Mouse (Mus musculus): Measurements from ENCODE around the gene Klc4. TPM values are rescaled to one million over a fixed set of nuclear protein-coding genes. Genes with fewer than 3 reads are reported as not detected.

Gene Klc4
- polyA plus RNA-seq (2015; fragmentation: Illumina TruSeq; extraction: RNeasy Lipid Tissue Mini Kit (QIAGEN cat#74804); ENCODE audit: insufficient read depth, low replicate concordance), result 5.2 TPM

DNA sequence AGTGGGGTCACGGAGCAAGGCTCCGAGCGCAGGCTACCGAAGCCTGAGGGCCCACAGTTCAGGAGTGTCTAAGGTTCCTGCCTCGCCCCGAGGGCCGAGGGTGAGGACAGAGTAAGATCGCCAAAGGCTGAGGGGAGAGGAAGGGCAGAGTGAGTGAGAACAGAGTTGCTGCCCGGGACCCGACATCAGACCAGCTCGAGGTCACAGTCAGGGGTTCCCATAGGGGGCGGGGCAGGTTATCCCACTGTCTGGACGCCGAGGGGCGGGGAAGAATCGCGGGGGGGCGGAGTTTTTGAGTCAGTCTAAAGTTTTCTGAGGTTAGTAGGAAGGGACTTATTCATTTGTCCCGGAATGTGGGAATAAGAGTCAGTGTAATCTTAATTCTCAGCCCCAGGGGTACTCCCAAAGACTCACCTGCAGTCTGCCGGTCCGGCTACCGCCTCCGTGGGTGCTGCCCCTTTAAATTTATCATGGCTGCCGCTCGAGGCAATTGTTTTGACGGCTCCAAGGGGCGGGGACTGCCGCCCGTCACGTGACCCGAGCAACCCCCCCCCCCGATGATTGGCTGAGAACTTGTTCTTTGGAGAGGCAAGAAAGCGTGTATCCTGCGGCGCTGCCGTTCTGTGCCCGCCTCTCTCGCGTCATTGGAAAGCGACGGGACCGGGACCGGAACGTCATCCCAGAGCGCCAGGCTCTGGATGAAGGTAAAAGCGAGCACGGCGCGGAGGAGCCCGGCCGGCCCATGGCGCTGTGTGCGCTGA lies at the start of gene Klc4, which contains the start of gene Mrpl2:
TSS of gene Klc4 (minus strand) at position 462 of the 761 bp plus-strand sequence.
TSS of gene Mrpl2 (plus strand) at position 669 of the 761 bp plus-strand sequence.

GRCm38 (mm10) chr17:46680760-46681373 lies 35.0 kb upstream of the Klc4 start, which contains the start of gene Klhdc3:
Gene Klhdc3 (minus strand): TSS chr17:46680914.

DNA sequence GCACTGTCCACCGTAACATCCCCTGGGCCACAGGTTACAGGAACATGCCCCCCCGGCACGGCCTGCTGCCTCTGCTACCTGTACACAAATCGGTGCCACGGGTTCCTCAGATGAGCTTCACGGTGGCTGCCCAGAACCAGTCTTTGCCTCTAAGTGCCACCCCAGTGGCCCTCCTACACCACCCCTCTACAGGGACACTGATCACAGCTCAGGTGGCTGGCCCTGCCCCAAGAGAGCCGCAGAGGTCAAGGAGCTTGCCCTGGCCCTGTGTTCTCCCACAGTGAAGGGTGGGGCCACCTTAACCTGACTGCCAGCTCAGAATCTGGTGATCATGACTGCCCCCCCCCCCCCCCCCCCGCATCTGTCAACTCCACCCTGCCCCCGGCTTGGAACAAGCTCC lies 32.6 kb upstream of the Klc4 start, which contains the start of gene Mea1:
TSS of gene Mea1 (plus strand) at position 378 of the 400 bp plus-strand sequence.

GRCm38 (mm10) chr17:46673850-46674529 lies 28.2 kb upstream of the Klc4 start, which contains the start of gene Rrp36:
Gene Rrp36 (minus strand): TSS chr17:46674352.

DNA sequence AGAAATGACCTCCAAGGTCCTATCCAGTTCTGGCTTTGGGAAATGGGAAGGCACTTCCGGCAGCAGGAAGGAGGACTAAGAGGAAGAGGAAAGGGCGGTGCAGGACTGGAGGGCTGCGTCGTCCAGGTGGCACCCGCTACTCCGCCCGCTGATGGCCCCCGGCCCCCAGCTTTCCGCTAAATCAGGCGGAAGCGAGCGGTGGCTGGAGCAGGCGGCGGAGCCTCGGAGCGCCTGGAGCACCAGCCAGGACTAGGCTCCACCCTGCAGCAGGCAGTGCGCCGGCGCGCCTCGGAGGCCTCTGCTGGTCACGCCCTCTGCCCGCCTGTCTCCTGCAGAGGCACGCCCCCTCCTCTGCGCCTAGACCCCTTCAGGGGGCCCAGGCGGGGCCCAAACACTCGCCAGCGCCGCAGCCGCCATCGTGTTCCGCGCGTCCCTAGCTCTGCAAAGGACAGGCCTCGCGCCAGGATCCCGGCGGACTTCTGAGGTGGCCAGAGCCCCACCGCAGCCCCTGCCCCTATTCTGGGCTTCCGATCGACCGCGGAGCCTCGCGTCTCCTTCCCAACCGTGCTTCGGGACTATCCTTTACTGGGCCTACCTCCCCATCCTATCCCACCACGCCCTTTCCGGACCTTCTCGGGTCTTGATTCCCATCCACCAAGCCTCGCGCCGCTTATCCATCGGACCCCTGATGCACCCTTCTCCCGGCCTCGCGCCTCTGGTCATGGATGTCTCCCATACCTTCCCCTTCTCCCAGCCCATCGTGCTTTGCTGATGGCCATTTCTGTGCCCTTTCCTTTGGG lies 4.6 kb upstream of the Klc4 start, which contains the start of gene Cul7:
TSS of gene Cul7 (plus strand) at position 106 of the 800 bp plus-strand sequence.

DNA sequence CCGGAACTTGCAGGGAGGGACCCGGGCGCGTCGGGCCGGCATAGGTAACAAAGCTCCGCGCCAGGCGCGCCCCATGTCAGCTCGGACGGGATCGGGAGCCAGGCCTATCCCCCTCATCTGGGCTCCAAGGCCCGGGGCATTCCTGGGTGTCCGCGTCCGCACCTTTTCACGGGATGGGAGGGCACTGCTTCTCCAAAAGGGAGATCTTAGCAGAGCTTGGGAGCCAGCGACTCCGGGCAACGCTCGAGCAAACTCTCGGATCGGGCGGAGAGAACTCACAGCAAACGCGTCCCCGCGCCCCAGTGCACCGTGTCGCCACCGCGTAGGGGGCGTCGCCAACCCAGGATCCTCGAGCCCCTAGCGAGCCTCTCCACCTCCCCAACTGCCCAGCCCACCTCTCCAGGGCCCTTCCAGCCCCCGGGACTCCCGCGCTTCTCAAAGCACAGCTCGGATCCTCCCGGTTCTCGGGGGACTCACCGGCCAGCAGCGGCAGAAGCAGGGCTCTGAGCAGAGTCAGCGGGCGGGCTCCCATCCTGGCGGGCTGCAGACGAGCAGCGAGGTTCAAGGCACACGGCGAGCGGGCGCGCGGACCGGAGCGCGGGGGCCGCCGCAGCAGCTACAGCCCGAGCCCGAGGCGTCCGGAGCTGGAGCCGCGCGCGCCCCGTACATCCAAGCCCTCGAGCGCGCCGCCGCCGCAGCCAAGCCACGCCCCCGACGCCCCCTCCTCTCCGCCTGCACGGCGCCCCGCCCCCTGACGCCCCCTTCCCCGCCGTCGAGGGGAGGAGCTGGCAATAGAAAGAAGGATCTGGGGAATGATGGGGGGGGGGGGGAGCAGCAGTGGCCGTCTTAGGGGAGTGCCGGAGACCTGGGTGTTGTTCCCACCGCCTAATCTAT lies 16.8 kb downstream of the Klc4 start, which contains the start of gene Ptk7:
TSS of gene Ptk7 (minus strand) at position 714 of the 894 bp plus-strand sequence.

Other genes with a start within 250 kb of the Klc4 start
- gene Crip3, start 217.1 kb downstream of the Klc4 start, polyA plus RNA-seq (2015; fragmentation: Illumina TruSeq; extraction: RNeasy Lipid Tissue Mini Kit (QIAGEN cat#74804); ENCODE audit: insufficient read depth, low replicate concordance), result 9.2 TPM
- not detected for gene Slc22a7, start 207.6 kb downstream of the Klc4 start, polyA plus RNA-seq (2015; fragmentation: Illumina TruSeq; extraction: RNeasy Lipid Tissue Mini Kit (QIAGEN cat#74804); ENCODE audit: insufficient read depth, low replicate concordance)
- 0.75 TPM for gene Ttbk1, start 158.3 kb downstream of the Klc4 start, polyA plus RNA-seq (2015; fragmentation: Illumina TruSeq; extraction: RNeasy Lipid Tissue Mini Kit (QIAGEN cat#74804); ENCODE audit: insufficient read depth, low replicate concordance)
- 1.6 TPM for gene Dnph1, start 149.3 kb downstream of the Klc4 start, polyA plus RNA-seq (2015; fragmentation: Illumina TruSeq; extraction: RNeasy Lipid Tissue Mini Kit (QIAGEN cat#74804); ENCODE audit: insufficient read depth, low replicate concordance)
- gene Cul9, start 99.6 kb downstream of the Klc4 start, polyA plus RNA-seq (2015; fragmentation: Illumina TruSeq; extraction: RNeasy Lipid Tissue Mini Kit (QIAGEN cat#74804); ENCODE audit: insufficient read depth, low replicate concordance), result 7.8 TPM
- gene Srf, start 89.8 kb downstream of the Klc4 start, polyA plus RNA-seq (2015; fragmentation: Illumina TruSeq; extraction: RNeasy Lipid Tissue Mini Kit (QIAGEN cat#74804); ENCODE audit: insufficient read depth, low replicate concordance), result 9.6 TPM
- gene Ptk7, start 16.5 kb downstream of the Klc4 start, polyA plus RNA-seq (2015; fragmentation: Illumina TruSeq; extraction: RNeasy Lipid Tissue Mini Kit (QIAGEN cat#74804); ENCODE audit: insufficient read depth, low replicate concordance), result 2.3 TPM
- gene Mrpl2, start 207 bp upstream of the Klc4 start, polyA plus RNA-seq (2015; fragmentation: Illumina TruSeq; extraction: RNeasy Lipid Tissue Mini Kit (QIAGEN cat#74804); ENCODE audit: insufficient read depth, low replicate concordance), result 16.5 TPM
- gene Cul7, start 4.3 kb upstream of the Klc4 start, polyA plus RNA-seq (2015; fragmentation: Illumina TruSeq; extraction: RNeasy Lipid Tissue Mini Kit (QIAGEN cat#74804); ENCODE audit: insufficient read depth, low replicate concordance), result 2.9 TPM
- gene Rrp36, start 28.3 kb upstream of the Klc4 start, polyA plus RNA-seq (2015; fragmentation: Illumina TruSeq; extraction: RNeasy Lipid Tissue Mini Kit (QIAGEN cat#74804); ENCODE audit: insufficient read depth, low replicate concordance), result 14.0 TPM
- 41.4 TPM for gene Mea1, start 32.8 kb upstream of the Klc4 start, polyA plus RNA-seq (2015; fragmentation: Illumina TruSeq; extraction: RNeasy Lipid Tissue Mini Kit (QIAGEN cat#74804); ENCODE audit: insufficient read depth, low replicate concordance)
- gene Klhdc3, start 34.9 kb upstream of the Klc4 start, polyA plus RNA-seq (2015; fragmentation: Illumina TruSeq; extraction: RNeasy Lipid Tissue Mini Kit (QIAGEN cat#74804); ENCODE audit: insufficient read depth, low replicate concordance), result 35.6 TPM
- 26.7 TPM for gene Ppp2r5d, start 59.1 kb upstream of the Klc4 start, polyA plus RNA-seq (2015; fragmentation: Illumina TruSeq; extraction: RNeasy Lipid Tissue Mini Kit (QIAGEN cat#74804); ENCODE audit: insufficient read depth, low replicate concordance)
- gene Pex6, start 65.4 kb upstream of the Klc4 start, polyA plus RNA-seq (2015; fragmentation: Illumina TruSeq; extraction: RNeasy Lipid Tissue Mini Kit (QIAGEN cat#74804); ENCODE audit: insufficient read depth, low replicate concordance), result 6.5 TPM
- 0.36 TPM for gene Gnmt, start 83.1 kb upstream of the Klc4 start, polyA plus RNA-seq (2015; fragmentation: Illumina TruSeq; extraction: RNeasy Lipid Tissue Mini Kit (QIAGEN cat#74804); ENCODE audit: insufficient read depth, low replicate concordance)
- 59.2 TPM for gene Cnpy3, start 106.2 kb upstream of the Klc4 start, polyA plus RNA-seq (2015; fragmentation: Illumina TruSeq; extraction: RNeasy Lipid Tissue Mini Kit (QIAGEN cat#74804); ENCODE audit: insufficient read depth, low replicate concordance)
- not detected for gene Ptcra, start 117.7 kb upstream of the Klc4 start, polyA plus RNA-seq (2015; fragmentation: Illumina TruSeq; extraction: RNeasy Lipid Tissue Mini Kit (QIAGEN cat#74804); ENCODE audit: insufficient read depth, low replicate concordance)
- 6.3 TPM for gene 2310039H08Rik, start 126.6 kb upstream of the Klc4 start, polyA plus RNA-seq (2015; fragmentation: Illumina TruSeq; extraction: RNeasy Lipid Tissue Mini Kit (QIAGEN cat#74804); ENCODE audit: insufficient read depth, low replicate concordance)
- gene Rpl7l1, start 136.7 kb upstream of the Klc4 start, polyA plus RNA-seq (2015; fragmentation: Illumina TruSeq; extraction: RNeasy Lipid Tissue Mini Kit (QIAGEN cat#74804); ENCODE audit: insufficient read depth, low replicate concordance), result 104 TPM
- 33.0 TPM for gene Bicral, start 212.5 kb upstream of the Klc4 start, polyA plus RNA-seq (2015; fragmentation: Illumina TruSeq; extraction: RNeasy Lipid Tissue Mini Kit (QIAGEN cat#74804); ENCODE audit: insufficient read depth, low replicate concordance)
- 5.2 TPM for gene Tbcc, start 244.7 kb upstream of the Klc4 start, polyA plus RNA-seq (2015; fragmentation: Illumina TruSeq; extraction: RNeasy Lipid Tissue Mini Kit (QIAGEN cat#74804); ENCODE audit: insufficient read depth, low replicate concordance)